Mouse (Mus musculus): ENCODE measurements around the gene Olfr1490.
"Not testable (repeated sequence)": the region's sequence is repeated elsewhere in the genome, so short reads cannot be mapped to it uniquely, and the experiment has no call there.

Gene Olfr1490

DNA sequence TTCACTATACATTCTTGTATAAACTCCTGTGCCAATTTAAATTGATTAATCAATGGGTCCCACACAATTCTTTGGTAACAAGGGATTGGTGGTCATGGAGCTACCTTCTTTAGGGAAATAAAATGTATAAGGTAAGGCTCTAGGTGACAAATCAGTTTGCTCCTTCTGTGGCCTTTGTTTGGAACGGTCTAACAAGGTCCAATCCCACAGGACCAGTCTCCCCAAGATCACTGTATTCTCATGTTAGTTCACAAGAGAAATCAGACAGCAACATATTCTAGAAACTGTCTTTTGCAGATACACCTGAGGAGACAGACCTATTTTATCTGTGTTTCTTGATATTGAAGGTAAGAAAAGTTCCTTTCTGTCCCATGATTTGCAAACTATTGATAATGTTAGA is at the start of gene Olfr1490:
Gene Olfr1490, plus strand, starts transcription at position 301 of the 400 bp plus-strand sequence.
- DNase-seq = no peak

DNA sequence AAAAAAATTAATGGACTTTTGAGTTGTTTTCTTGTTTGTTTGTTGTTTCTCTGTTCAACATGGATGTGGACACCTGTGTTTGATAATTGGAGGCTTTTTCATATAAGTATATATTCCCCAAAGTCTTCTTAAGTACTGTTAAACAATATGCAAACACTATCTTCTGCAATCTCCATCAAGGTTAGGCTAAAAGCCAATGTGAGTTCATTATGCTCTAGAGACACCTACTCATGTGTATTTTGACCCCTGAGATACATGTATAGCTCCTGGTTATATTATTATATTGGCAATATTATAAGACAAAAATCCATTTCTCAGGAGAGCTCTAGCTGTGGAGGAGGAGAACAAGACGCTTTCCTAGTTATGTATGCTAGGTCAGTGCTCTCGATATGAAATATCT is 33.8 kb upstream of the Olfr1490 start, which contains the start of gene Olfr1487:
Gene Olfr1487, plus strand, starts transcription at position 301 of the 400 bp plus-strand sequence.
- DNase-seq = not testable (repeated sequence)

DNA sequence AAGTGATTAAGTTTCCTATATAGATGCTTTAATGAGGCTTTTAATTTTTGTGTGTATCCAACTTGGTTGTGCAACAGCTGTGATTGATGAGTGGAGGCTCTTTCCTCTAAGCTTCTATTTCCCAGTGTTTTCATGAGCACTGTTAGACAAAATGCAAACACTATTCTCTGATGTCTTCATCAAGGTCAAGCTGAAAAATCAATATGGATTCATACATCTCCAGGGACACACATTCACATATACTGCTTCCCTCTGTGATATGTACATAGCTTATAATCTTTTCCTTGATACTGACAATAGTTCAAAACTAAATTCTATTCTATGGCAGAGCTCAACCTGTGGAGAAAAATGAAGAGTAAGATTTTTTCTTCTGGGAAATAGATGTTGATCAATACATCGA is 19.6 kb upstream of the Olfr1490 start, which contains the start of gene Olfr1489:
Gene Olfr1489, plus strand, starts transcription at position 301 of the 400 bp plus-strand sequence.
- no peak for DNase-seq

DNA sequence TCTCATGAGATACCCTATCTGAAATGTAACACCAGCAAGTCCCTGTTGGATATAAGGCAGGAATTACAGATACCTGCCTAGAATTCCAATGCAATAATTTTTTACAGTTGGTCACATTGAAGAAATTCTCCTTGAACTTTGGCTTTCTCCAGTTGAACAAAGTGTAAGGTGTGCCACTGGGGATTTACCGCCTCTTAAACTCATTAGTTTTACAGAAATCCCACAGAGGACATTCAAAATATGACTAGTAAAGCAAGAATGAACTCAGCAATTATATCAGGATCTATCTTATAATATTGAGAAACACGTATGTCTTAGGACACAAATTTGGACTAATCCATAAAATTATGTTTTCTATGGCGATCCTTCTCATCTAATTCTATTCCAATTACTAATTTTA is 46.1 kb downstream of the Olfr1490 start, which contains the start of gene Olfr1491:
Gene Olfr1491, plus strand, starts transcription at position 301 of the 400 bp plus-strand sequence.
- DNase-seq = no peak

Measured in kidney, postnatal 14 days (tissue).